In genomic region chr15:98987077-98987630, GRCm38 (mm10) we compare ENCODE assay signal across 8 mouse cellular contexts. TPM values are rescaled to one million over a fixed set of nuclear protein-coding genes. Genes with fewer than 3 reads are reported as not detected.
DNase-seq lines count a peak whose midpoint lies in the region; ATAC-seq and TF ChIP-seq lines count a peak whose summit lies in the region.

No protein-coding gene starts in this region.

- 25% methylated on average over 7 of the region's 7 CpGs for WGBS in lung, embryonic 16.5 days
- WGBS in lung, adult 2 months, result 23% methylated on average over 7 of the region's 7 CpGs
- WGBS in forebrain, embryonic 14.5 days, result under 1% methylated on average over 7 of the region's 7 CpGs

- H3K4me1 ChIP-seq in lung, embryonic 16.5 days (replicated peaks; ENCODE audit: control insufficient read depth, insufficient read depth, low read length), result peaks cover 45% of the 10 kb centered on the region
- peaks cover 2% of the 10 kb centered on the region; the same call in 1 of the 2 replicates for H3K4me1 ChIP-seq in lung, adult 2 months (ENCODE audit: control insufficient read depth, insufficient read depth, low read length)
- peaks cover 61% of the 10 kb centered on the region for H3K4me1 ChIP-seq in forebrain, embryonic 14.5 days (ENCODE audit: control insufficient read depth, insufficient read depth, low read length)

- no peaks in the 10 kb centered on the region for H3K9me3 ChIP-seq in lung, embryonic 16.5 days (ENCODE audit: control insufficient read depth, low read length)
- H3K9me3 ChIP-seq in forebrain, embryonic 14.5 days (replicated peaks; ENCODE audit: control insufficient read depth, low read length), result no peaks in the 10 kb centered on the region

- no peaks in the 10 kb centered on the region for H3K27me3 ChIP-seq in lung, embryonic 16.5 days (ENCODE audit: control insufficient read depth, insufficient read depth, low read depth, low read length)
- no peaks in the 10 kb centered on the region for H3K27me3 ChIP-seq in forebrain, embryonic 14.5 days (replicated peaks; ENCODE audit: control insufficient read depth, insufficient read depth, low read length)

- no peak for TF ChIP-seq CTCF in lung, adult 2 months (IDR thresholded peaks at IDR 0.05; ENCODE audit: insufficient read depth, low read length)

- H3K9ac ChIP-seq in lung, embryonic 16.5 days (ENCODE audit: low read length), result peak overlapping the region; percentile 51; the same call in 1 of the 2 replicates
- H3K9ac ChIP-seq in forebrain, embryonic 14.5 days (ENCODE audit: low read length), result peak overlapping the region; percentile 90

- H3K4me2 ChIP-seq in lung, embryonic 16.5 days (ENCODE audit: low read depth, low read length), result 0 out of 2 replicates have a peak overlapping the region, but pooled peaks have one; percentile 5
- H3K4me2 ChIP-seq in forebrain, embryonic 14.5 days (ENCODE audit: low read length), result peak overlapping the region; percentile 59

- no peak overlapping the region for H3K4me3 ChIP-seq in lung, embryonic 16.5 days (ENCODE audit: low read length)
- no peak overlapping the region for H3K4me3 ChIP-seq in lung, adult 2 months (replicated peaks; ENCODE audit: extremely low read depth, low read depth, low read length)
- peak overlapping the region; percentile 44 for H3K4me3 ChIP-seq in forebrain, embryonic 14.5 days (ENCODE audit: low read depth, low read length)

- ATAC-seq in lung, embryonic 16.5 days (ENCODE audit: low read depth), result peak; percentile 36; the same call in 1 of the 2 replicates
- 0 out of 2 replicates have a peak, but pooled peaks have one; percentile 16 for ATAC-seq in forebrain, embryonic 14.5 days

- intact Hi-C loops in left cerebral cortex, postnatal 25 days (cut with DNase I), result no loop called here

- DNase-seq in lung, adult 2 months, result no peak
- DNase-seq in forebrain, embryonic 14.5 days (ENCODE audit: low spot score), result peak; percentile 79
- DNase-seq in kidney, postnatal 4 days, result peak; percentile 25 to 59
- DNase-seq in skeletal muscle tissue, adult 2 months (ENCODE audit: low read depth, low spot score), result peak; percentile 71
- DNase-seq in left cerebral cortex, postnatal 25 days (ENCODE audit: low spot score in 2 of 2), result no peak
- no peak for DNase-seq in spleen, postnatal 36 days (ENCODE audit: low spot score in 2 of 2)
- DNase-seq in adrenal gland, adult 18-20 months (ENCODE audit: low spot score in 2 of 2), result no peak

- no peaks in the 10 kb centered on the region for H3K36me3 ChIP-seq in lung, embryonic 16.5 days (ENCODE audit: control insufficient read depth, insufficient read depth, low read length)
- no peaks in the 10 kb centered on the region for H3K36me3 ChIP-seq in forebrain, embryonic 14.5 days (ENCODE audit: control insufficient read depth, insufficient read depth, low read length)

- TF ChIP-seq POLR2A in lung, adult 2 months (IDR thresholded peaks at IDR 0.05; ENCODE audit: borderline replicate concordance, extremely low read depth, low read depth, low read length), result no peak

- H3K27ac ChIP-seq in lung, embryonic 16.5 days (ENCODE audit: low read length), result peak overlapping the region; percentile 92
- peak overlapping the region; percentile 96 for H3K27ac ChIP-seq in forebrain, embryonic 14.5 days (ENCODE audit: low read depth, low read length)

RNA-seq across cellular contexts. Expression of gene Tuba1a, which starts 33.7 kb away (rescaled TPM):
- polyA plus RNA-seq in lung, embryonic 16.5 days (2015; fragmentation: Nextera tagmentation; extraction: Ambion mirVana), result 870 and 906 TPM in 2 replicates
- polyA plus RNA-seq in lung, adult 2 months (2012; rRNA removed), result 617 and 959 TPM in 2 replicates
- 18,182 and 18,289 TPM in 2 replicates for polyA plus RNA-seq in forebrain, embryonic 14.5 days (2014; fragmentation: Nextera tagmentation; extraction: Ambion mirVana)
- total RNA-seq in left cerebral cortex, postnatal 25 days (2021), result 1,000 to 10,000 TPM; 1,095 to 1,137 TPM
- 100 to 1,000 TPM in 1 of 2 experiments, 10 to 100 TPM in 1; 74.3 to 169 TPM for total RNA-seq in adrenal gland, adult 18-20 months (2021)

RNA-seq across cellular contexts. Expression of gene Gm49450, which starts 33.8 kb away (rescaled TPM):
- polyA plus RNA-seq in lung, embryonic 16.5 days (2015; fragmentation: Nextera tagmentation; extraction: Ambion mirVana), result not detected in 2 replicates
- 0.17 and 298 TPM in 2 replicates for polyA plus RNA-seq in lung, adult 2 months (2012; rRNA removed)
- not detected in 2 replicates for polyA plus RNA-seq in forebrain, embryonic 14.5 days (2014; fragmentation: Nextera tagmentation; extraction: Ambion mirVana)
- not detected for total RNA-seq in left cerebral cortex, postnatal 25 days (2021)
- not detected for total RNA-seq in adrenal gland, adult 18-20 months (2021)

RNA-seq across cellular contexts. Expression of gene Tuba1c, which starts 42.5 kb away (rescaled TPM):
- 226 and 230 TPM in 2 replicates for polyA plus RNA-seq in lung, embryonic 16.5 days (2015; fragmentation: Nextera tagmentation; extraction: Ambion mirVana)
- 72.7 and 91.7 TPM in 2 replicates for polyA plus RNA-seq in lung, adult 2 months (2012; rRNA removed)
- polyA plus RNA-seq in forebrain, embryonic 14.5 days (2014; fragmentation: Nextera tagmentation; extraction: Ambion mirVana), result 56.7 and 93.1 TPM in 2 replicates
- total RNA-seq in left cerebral cortex, postnatal 25 days (2021), result 10 to 100 TPM; 71.0 to 80.5 TPM
- 100 to 1,000 TPM; 235 to 284 TPM for total RNA-seq in adrenal gland, adult 18-20 months (2021)

RNA-seq across cellular contexts. Expression of gene Tuba1b, which starts 52.8 kb away (rescaled TPM):
- polyA plus RNA-seq in lung, embryonic 16.5 days (2015; fragmentation: Nextera tagmentation; extraction: Ambion mirVana), result 1,812 and 1,892 TPM in 2 replicates
- polyA plus RNA-seq in lung, adult 2 months (2012; rRNA removed), result 1,081 and 1,265 TPM in 2 replicates
- polyA plus RNA-seq in forebrain, embryonic 14.5 days (2014; fragmentation: Nextera tagmentation; extraction: Ambion mirVana), result 1,499 and 1,719 TPM in 2 replicates
- total RNA-seq in left cerebral cortex, postnatal 25 days (2021), result 100 to 1,000 TPM; 541 to 580 TPM
- total RNA-seq in adrenal gland, adult 18-20 months (2021), result 100 to 1,000 TPM; 193 to 255 TPM

Comparison
In these comparisons a context has a peak if more than half of its experiments do, and no peak if none do; other contexts are left out.
1. DNase-seq: peak in forebrain, embryonic 14.5 days (single experiment), kidney, postnatal 4 days (2 of 2) and skeletal muscle tissue, adult 2 months (single experiment); none in lung, adult 2 months (single experiment), left cerebral cortex, postnatal 25 days (0 of 2), spleen, postnatal 36 days (0 of 2) and adrenal gland, adult 18-20 months (0 of 2).
2. RNA of gene Tuba1a, which starts 33.7 kb away (polyA plus RNA-seq): 18,182 to 18,289 TPM in forebrain, embryonic 14.5 days; 617 to 959 TPM in lung, adult 2 months and 870 to 906 TPM in lung, embryonic 16.5 days; every median in the first group is over 10 times any median in the second.